Mouse (Mus musculus): Measurements from ENCODE around the gene Mif4gd.
A peak's percentile ranks its signal among the peaks of the same experiment; 100 is the strongest.

The Mif4gd gene

GRCm38 (mm10) chr11:115611173-115611572 is 1.6 kb downstream of the Mif4gd start:
- no peak for DNase-seq

GRCm38 (mm10) chr11:115609576-115609975 is 3.2 kb downstream of the Mif4gd start:
- DNase-seq, result no peak

- no peak for DNase-seq
Observed at GRCm38 (mm10) chr11:115608421-115609399, 4.1 kb downstream of the Mif4gd start.

- no peak for DNase-seq
Observed at GRCm38 (mm10) chr11:115606733-115607132, 6.0 kb downstream of the Mif4gd start.

GRCm38 (mm10) chr11:115604304-115604696 is 8.5 kb downstream of the Mif4gd start:
- DNase-seq, result no peak

- peak; percentile 86 for DNase-seq
Observed at GRCm38 (mm10) chr11:115603476-115604303, 9.1 kb downstream of the Mif4gd start, which contains the start of the genes Mrps7 and Gga3. Gene Mrps7 (plus strand): TSS chr11:115603925. Gene Gga3 (minus strand): TSS chr11:115604051.

- no peak for DNase-seq
Observed at GRCm38 (mm10) chr11:115603128-115603475, 9.7 kb downstream of the Mif4gd start.

GRCm38 (mm10) chr11:115601174-115601573 is 11.6 kb downstream of the Mif4gd start:
- DNase-seq, result no peak

GRCm38 (mm10) chr11:115600743-115601142 is 12.0 kb downstream of the Mif4gd start:
- DNase-seq, result no peak

GRCm38 (mm10) chr11:115599722-115600121 is 13.0 kb downstream of the Mif4gd start:
- DNase-seq, result no peak

GRCm38 (mm10) chr11:115598309-115598708 is 14.5 kb downstream of the Mif4gd start:
- DNase-seq, result no peak

GRCm38 (mm10) chr11:115595209-115595608 is 17.6 kb downstream of the Mif4gd start:
- no peak for DNase-seq

- no peak for DNase-seq
Observed at GRCm38 (mm10) chr11:115590526-115591075, 22.2 kb downstream of the Mif4gd start.

- DNase-seq, result no peak
Observed at GRCm38 (mm10) chr11:115587984-115588383, 24.8 kb downstream of the Mif4gd start.

GRCm38 (mm10) chr11:115586403-115586802 is 26.4 kb downstream of the Mif4gd start:
- no peak for DNase-seq

GRCm38 (mm10) chr11:115585573-115586100 is 27.1 kb downstream of the Mif4gd start:
- no peak for DNase-seq

- DNase-seq, result no peak
Observed at GRCm38 (mm10) chr11:115584376-115585073, 28.2 kb downstream of the Mif4gd start.

- DNase-seq, result no peak
Observed at GRCm38 (mm10) chr11:115582913-115583606, 29.7 kb downstream of the Mif4gd start.

GRCm38 (mm10) chr11:115579080-115579479 is 33.7 kb downstream of the Mif4gd start:
- no peak for DNase-seq

- no peak for DNase-seq
Observed at GRCm38 (mm10) chr11:115564961-115565360, 47.8 kb downstream of the Mif4gd start.

- DNase-seq, result peak; percentile 98
Observed at GRCm38 (mm10) chr11:115564064-115564809, 48.5 kb downstream of the Mif4gd start, which contains the start of gene Nup85. Gene Nup85 (plus strand): TSS chr11:115564434.
